Mouse (Mus musculus) adrenal gland, postnatal 4 days (tissue): ENCODE measurements at regions not wholly inside any gene's neighbourhood (a gene's known extent, or its start where the extent isn't known, plus 50 kb on each side); places are given as distances from the start of the nearest gene placed in this dataset.

Experiments
- DNase-seq, 2 experiments: peaks; one replicate each; pipeline ENCODE4 v3.0.0; 2021 to 2022; ENCODE audit warnings: low spot score in 2 of 2, mixed read lengths in 2 of 2

DNA sequence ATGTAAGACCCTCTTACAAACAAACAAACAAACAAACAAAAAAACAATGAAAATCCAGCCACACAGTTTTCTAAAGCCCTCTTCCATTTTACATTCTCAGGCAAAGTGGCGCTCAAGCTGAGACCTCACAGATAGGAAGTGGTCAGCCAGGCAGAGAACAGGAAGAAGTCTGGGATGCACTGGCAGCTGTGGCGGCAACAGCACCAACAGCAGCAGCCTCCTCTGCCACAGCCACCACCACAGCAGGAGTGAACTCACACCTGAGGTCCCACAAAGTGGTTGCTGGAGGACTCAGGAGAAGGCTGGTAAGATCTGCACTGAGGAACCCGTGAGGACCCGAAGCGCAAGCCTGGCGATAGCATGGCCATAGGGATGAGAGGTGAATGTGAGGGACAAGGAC is 156.3 kb downstream of the Grm4 start:
- DNase-seq: no peak

DNA sequence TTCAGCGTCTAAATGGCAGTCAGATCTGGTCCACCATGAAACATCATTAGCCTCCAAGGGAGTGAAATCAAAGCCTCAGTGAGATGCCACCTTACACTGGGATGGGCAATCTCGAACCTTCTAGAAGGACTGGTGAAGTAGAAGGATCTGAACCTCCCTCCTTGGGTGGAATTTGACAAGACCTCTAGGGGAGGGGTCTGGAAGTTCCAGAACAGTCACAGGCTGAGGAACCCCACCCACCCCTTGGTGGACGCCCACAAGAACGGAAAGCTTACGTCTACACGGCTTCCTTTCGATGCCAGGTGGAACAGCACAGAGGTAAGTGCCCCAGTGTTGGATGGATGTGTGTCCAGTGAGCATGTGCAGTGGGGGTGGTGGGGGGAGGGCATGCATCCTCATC is 156.9 kb downstream of the Grm4 start:
- no peak for DNase-seq

- no peak for DNase-seq
Measured at GRCm38 (mm10) chr17:27363911-27364310, 157.3 kb downstream of the Grm4 start.

DNA sequence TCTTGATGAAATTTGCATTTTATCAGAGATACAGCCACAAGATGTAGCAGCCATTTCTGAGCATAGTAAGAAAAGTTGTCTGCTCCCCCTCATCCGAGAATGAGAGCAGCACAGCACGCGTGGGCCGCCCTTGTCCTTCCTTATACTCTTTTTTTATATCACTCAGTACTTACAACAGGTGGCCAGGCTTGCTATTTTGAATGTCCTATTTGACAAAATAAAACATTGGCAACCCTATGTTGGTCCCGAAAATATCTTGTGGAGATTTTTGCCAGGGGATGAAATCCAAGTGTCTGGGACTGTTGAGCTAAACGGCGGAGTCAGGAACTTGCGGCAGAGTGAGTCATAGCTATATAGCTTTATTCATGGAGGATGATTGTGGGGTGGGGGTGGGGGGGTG is 158.0 kb upstream of the Lemd2 start:
- no peak for DNase-seq

- no peak for DNase-seq
Measured at GRCm38 (mm10) chr17:27361362-27361761, 157.1 kb upstream of the Lemd2 start.

- DNase-seq: no peak
Measured at GRCm38 (mm10) chr17:27356862-27357261, 152.6 kb upstream of the Lemd2 start.

DNA sequence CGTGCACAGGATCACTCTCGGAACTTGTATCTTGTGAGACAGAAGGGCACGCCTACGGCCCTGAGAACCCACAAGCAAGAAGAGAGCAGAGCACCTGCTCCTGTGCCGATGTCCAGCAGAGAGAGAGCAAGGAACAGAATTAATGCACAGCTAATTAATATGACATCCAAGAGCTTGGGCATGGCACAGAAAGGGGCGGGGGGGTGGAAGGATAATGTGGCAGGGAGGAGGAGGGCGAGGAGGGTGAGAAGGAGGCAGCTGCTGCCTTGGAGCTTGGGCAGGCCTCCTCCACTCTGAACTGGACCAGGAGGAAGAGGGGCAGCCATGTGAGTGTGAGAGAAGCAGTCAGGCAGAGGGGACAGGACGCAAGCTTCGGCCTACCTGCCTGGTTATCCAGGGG is 151.4 kb upstream of the Lemd2 start:
- no peak for DNase-seq

GRCm38 (mm10) chr17:27355056-27355455 is 150.8 kb upstream of the Lemd2 start:
- DNase-seq: no peak

DNA sequence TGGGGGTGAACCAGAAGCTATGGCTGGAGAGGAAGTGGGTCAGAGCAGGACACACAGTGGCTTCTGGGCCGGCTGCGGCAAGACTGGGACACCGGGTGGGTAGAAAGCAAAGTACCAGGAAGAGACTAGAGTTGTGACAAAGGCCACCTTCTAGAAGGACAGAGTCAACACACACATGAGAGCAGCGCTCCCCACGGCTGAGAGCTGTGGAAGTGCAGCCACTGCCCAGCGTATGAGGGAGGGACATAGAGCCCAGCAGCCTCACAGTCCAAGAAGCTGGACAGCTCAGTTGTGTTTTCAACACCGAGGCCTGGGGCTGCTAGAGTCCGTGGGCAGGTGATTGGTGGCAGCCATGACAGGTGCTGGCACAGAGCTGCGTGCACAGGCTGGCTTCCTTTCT is 145.6 kb upstream of the Lemd2 start:
- no peak for DNase-seq

GRCm38 (mm10) chr17:27349432-27349831 is 145.2 kb upstream of the Lemd2 start:
- no peak for DNase-seq

GRCm38 (mm10) chr17:27341952-27342890 is 138.0 kb upstream of the Lemd2 start:
- DNase-seq: no peak

DNA sequence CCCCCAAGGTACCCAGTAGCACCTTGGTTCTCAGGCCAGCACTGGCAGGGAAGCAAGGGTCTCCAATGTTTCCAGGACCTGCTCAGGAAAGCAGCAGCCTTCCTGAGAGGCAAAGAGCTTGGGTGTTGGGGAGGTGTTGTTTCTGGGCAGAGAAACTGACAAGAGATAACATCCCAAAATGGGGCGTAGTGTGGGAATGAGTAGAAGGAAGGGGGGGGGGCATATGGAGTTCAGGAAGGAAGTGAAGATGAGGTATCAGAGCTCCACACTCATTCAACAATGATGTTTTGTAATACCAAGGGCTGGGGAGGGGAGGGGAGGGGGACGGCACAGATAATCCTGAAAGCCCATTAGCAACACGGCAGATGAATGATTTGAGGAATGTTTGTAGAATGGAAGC is 135.6 kb upstream of the Lemd2 start:
- DNase-seq: no peak

DNA sequence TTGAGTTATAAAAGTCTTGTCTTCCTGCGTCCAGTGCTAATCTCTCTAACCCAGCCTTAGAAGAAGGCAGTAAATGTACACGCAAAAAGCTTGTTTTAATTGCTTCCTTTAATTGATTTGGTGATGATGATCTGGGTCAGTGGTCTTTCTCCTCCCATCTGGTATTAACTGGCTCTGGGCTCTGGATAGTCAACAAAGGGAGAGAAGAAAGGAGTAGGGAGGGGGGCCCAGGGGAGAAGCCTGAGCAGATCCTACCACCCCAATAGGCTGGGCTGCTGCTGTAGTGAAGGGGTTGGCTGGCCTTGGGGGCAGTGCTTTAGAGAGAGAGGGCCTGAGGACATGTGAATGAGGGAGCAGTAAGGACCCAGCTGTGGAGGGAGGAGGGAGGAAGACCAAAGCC is 135.0 kb upstream of the Lemd2 start:
- DNase-seq: no peak

- DNase-seq: no peak
Measured at GRCm38 (mm10) chr17:27335621-27336020, 131.4 kb upstream of the Lemd2 start.

GRCm38 (mm10) chr17:27333593-27333992 is 129.3 kb upstream of the Lemd2 start:
- no peak for DNase-seq

- DNase-seq: no peak
Measured at GRCm38 (mm10) chr17:27333141-27333540, 128.9 kb upstream of the Lemd2 start.

GRCm38 (mm10) chr17:27332076-27332475 is 127.8 kb upstream of the Lemd2 start:
- no peak for DNase-seq

DNA sequence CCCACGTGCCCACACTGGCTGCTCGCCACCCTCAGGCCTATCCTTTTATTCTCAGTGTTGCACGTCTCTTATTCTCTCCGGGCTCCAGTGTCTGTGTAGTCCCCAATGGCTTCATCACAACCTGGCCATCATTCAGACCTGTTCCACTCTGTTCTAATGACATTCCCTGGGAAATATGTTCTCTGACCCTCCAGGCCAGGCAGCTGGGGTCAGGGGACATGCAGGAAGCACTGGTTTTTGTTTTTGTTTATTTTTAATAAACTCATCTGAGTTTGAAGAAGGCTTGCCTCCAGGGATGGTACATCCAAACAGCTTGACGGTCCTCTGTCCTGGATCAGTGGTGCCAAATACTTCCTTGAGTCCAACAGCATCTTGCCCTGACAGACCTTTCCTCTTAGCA is 127.4 kb upstream of the Lemd2 start:
- no peak for DNase-seq

GRCm38 (mm10) chr17:27329791-27330190 is 125.5 kb upstream of the Lemd2 start:
- DNase-seq: no peak

GRCm38 (mm10) chr17:27329183-27329582 is 124.9 kb upstream of the Lemd2 start:
- DNase-seq: no peak

DNA sequence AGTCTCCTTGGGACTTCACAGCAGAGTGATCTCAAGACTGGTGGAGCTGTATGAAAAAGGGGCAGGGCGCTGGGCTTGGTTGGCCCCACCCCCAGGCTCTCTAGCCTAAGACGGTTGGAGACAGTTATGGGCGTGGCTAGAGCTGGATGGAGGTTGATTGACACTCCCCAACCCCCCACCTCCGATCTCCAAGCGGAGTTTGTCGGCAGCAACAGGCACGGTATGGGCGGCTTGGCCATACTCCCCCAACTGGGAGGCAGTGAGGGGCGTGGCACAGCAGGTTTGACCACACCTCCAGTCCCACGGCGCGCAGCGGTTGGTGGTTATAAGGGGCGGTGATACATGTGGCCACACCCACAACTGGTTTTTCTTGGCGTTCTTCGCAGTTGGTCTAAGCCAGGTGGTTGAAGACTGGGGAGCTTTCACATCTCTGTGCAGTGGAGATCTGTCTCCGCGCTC is 120.8 kb upstream of the Lemd2 start:
- no peak for DNase-seq

DNA sequence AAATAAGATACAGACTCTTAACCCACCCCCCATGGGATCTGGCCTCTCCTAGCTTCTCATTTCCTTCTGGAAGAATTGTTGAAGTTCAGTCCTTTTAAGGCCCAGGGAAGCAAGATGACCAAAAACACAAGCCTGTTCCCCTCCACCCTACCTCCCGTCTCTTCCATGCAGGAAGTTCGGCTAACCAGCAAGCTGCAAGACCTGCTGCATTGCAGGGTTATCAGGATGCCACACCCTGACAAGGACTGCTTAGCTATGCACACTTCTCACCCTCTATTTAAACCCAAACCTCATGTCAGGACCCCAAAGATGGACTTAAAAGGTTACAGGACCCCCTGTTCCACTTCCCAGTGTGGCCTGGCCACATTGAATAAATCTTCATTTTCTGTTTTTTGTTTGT is 119.2 kb upstream of the Lemd2 start:
- no peak for DNase-seq

- no peak for DNase-seq
Measured at GRCm38 (mm10) chr17:27322891-27323509, 118.7 kb upstream of the Lemd2 start.
